Mouse (Mus musculus) ES-Bruce4 (cell line): ENCODE measurements around the gene Notch2. TPM values are rescaled to one million over a fixed set of nuclear protein-coding genes. Genes with fewer than 3 reads are reported as not detected.

Source experiments
- H3K27ac ChIP-seq: 2 replicates; pipeline ENCODE4 v1.5.1; 2012; ENCODE audit warnings: low read length, inconsistent platforms; ENCODE audit not compliant: insufficient read depth
- H3K27me3 ChIP-seq: 2 replicates; pipeline ENCODE4 v1.6.1; 2012; ENCODE audit warnings: mild to moderate bottlenecking, low read length, inconsistent platforms; ENCODE audit not compliant: control insufficient read depth, poor library complexity, insufficient read depth, severe bottlenecking
- H3K36me3 ChIP-seq: 2 replicates; pipeline ENCODE4 v1.6.1; 2012; ENCODE audit warnings: inconsistent platforms, mild to moderate bottlenecking, low read length, moderate library complexity; ENCODE audit not compliant: control insufficient read depth, poor library complexity, insufficient read depth, severe bottlenecking
- H3K4me1 ChIP-seq: one replicate; pipeline ENCODE4 v1.8.1; 2011; ENCODE audit warnings: low read length; ENCODE audit not compliant: control insufficient read depth, insufficient read depth
- H3K4me3 ChIP-seq: 2 replicates; pipeline ENCODE4 v1.5.1; 2011; ENCODE audit warnings: low read depth, mild to moderate bottlenecking, low read length
- H3K9ac ChIP-seq: 2 replicates; pipeline ENCODE4 v1.6.1; 2012; ENCODE audit warnings: low read depth, mild to moderate bottlenecking, inconsistent platforms; ENCODE audit not compliant: poor library complexity, severe bottlenecking
- H3K9me3 ChIP-seq: replicated peaks from 2 replicates; pipeline ENCODE4 v1.6.1; 2012; ENCODE audit warnings: mild to moderate bottlenecking, low read length, inconsistent platforms; ENCODE audit not compliant: control insufficient read depth, poor library complexity, insufficient read depth, severe bottlenecking
- CTCF ChIP-seq: IDR thresholded peaks from one replicate; pipeline ENCODE4 v1.8.1; 2011; ENCODE audit warnings: low read depth, low read length
- EP300 ChIP-seq: IDR thresholded peaks from 2 replicates; pipeline ENCODE4 v1.6.1; 2011; ENCODE audit warnings: low read depth, low read length; ENCODE audit not compliant: insufficient read depth
- POLR2A ChIP-seq: IDR thresholded peaks from one replicate; pipeline ENCODE4 v1.8.1; 2011; ENCODE audit warnings: low read length; ENCODE audit not compliant: insufficient read depth
- polyA plus RNA-seq: library from polyadenylated mRNA; stranded (reverse); fragments of >200 nt; gene quantifications from 2 replicates; pipeline ENCODE4 v1.2.4, GENCODE M21; 2011; ENCODE audit warnings: low read depth; ENCODE audit not compliant: missing spikeins, insufficient read depth, insufficient read length

The Notch2 gene
- polyA plus RNA-seq, 1 experiment: 23.2 TPM

DNA sequence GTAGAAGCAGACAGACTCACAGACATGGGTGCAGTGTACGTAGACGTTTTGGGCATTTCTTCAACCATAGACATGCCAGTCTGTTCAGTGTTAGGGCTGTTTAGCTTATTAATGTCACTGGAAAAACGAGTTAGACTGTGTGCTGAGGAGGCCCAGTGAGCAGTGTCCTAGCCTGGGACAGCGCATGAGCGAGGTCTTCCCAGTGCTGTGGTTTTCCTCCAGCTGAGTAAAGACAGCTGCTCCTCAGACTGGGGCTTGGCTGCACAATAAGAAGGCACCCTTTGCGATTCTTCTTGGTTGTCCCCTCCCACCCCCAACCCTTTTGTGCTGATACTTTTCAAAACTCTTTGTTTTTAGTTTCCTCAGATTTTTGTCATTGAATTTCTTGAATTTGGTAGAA, 22.8 kb downstream of the Notch2 start:
- Histone ChIP-seq H3K36me3 (no peaks in the 10 kb centered on the region), H3K9ac (no peak overlapping the region), H3K4me3 (no peak overlapping the region), H3K9me3 (no peaks in the 10 kb centered on the region), H3K27ac (no peak overlapping the region), H3K27me3 (no peaks in the 10 kb centered on the region), H3K4me1 (no peaks in the 10 kb centered on the region)
- TF ChIP-seq CTCF (no peak), EP300 (no peak)

DNA sequence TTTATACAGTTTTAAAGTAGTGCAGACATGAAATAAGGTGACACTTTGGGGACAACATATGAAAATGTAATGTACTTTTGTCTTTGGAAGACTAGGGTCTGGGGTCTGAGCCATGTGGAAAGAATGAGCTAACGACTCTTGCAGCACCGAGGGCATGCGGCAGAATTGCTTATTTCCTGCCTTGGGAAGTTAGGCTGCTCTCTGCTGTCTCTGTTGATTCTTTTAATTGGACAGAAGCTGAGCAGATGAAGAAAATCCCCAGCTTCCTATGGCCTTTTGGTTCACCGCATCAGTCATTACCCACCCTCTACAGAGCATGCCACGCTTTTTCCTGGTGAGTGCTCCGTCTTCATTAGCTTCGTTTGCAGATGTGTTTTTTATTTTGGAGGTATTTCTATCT, 23.8 kb downstream of the Notch2 start:
- no peak for TF ChIP-seq EP300
- TF ChIP-seq CTCF: no peak
- TF ChIP-seq POLR2A: no peak
- Histone ChIP-seq H3K9me3 (no peaks in the 10 kb centered on the region), H3K36me3 (no peaks in the 10 kb centered on the region), H3K27ac (no peak overlapping the region), H3K27me3 (no peaks in the 10 kb centered on the region), H3K9ac (no peak overlapping the region), H3K4me3 (no peak overlapping the region), H3K4me1 (no peaks in the 10 kb centered on the region)

DNA sequence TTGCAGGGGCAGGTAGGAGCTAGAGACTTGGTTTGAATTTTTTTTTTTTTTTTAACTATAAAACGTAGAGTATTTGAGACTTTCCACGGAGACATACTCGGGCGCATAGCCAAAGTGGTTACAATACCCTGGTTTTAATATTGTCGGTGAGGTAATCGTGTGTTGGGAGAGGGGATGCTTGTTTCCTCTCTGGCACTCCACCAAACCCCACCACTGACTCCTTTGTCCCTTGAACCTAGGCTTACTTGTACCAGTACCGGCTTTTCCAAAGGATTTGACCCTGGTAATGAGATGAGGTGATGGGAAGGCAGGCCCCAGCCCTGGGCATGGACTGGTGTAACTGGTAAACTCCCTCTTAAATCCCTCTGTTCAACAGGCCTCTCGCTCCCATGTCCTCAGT, 25.3 kb downstream of the Notch2 start:
- no peak overlapping the region for H3K4me3 ChIP-seq
- H3K27me3 ChIP-seq: no peaks in the 10 kb centered on the region
- H3K36me3 ChIP-seq: no peaks in the 10 kb centered on the region
- no peaks in the 10 kb centered on the region for H3K9me3 ChIP-seq
- no peak overlapping the region for H3K27ac ChIP-seq
- no peak for TF ChIP-seq CTCF
- peaks cover 1% of the 10 kb centered on the region for H3K4me1 ChIP-seq
- no peak overlapping the region for H3K9ac ChIP-seq

DNA sequence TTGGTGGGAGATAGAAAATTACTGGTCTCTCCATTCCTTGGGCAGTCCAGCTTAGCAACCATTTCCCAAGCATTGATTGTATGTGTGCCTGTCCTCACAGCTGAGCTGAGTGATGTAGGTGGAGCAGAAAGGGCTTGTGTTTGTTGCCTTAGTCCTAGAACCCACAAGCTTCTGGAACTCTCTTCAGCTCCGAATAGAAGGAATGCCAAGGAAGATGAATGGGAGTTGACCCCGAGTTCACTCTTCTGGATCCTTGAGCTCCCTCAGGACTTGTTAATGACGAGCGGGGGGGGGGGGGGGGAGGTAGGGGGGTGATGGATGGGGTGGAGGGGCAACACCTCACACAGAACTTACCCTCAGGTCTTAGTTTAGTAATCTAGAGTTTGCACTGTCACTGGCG, 25.9 kb downstream of the Notch2 start:
- no peak overlapping the region for H3K9ac ChIP-seq

DNA sequence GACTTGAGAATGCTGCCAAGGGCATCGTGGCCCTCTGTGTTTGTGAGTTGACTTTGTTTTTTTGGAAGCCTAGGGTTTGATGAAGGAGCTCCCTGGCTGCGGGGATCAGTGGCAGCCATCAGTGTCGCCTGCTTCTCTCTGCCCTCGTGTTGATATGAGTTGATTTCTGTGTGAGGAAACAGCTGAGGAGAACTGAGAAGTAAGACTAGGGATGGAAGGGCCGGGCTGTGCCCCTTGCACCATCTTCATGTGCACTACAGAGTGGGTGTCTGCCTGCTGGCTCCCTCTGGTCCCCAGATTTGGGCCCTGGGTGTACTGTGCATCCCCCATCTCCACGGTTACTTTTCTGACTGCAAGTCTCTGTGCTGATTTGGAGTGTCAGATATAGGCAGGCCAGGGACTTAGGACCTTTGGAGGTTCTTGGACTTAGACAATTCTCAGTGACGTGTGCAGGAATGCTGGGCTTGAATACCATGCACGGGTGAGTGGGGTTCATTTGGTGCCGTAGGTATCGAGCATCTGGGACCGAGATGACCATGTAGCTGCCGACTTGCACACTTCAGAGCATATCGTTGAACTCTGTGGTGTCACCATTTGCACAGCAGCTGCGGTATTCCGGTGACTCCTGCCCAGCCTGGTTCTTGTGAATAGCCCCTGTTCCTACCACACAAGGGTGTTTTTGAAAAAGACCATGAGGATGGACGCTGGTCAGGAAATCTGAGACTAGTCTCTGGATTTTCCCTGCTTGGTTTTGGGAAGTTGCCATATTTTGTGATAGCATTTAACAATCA, 26.5 kb downstream of the Notch2 start:
- Histone ChIP-seq H3K27me3 (no peaks in the 10 kb centered on the region), H3K9me3 (no peaks in the 10 kb centered on the region), H3K36me3 (no peaks in the 10 kb centered on the region), H3K4me3 (no peak overlapping the region), H3K27ac (no peak overlapping the region), H3K9ac (no peak overlapping the region), H3K4me1 (peaks cover 1% of the 10 kb centered on the region)
- TF ChIP-seq EP300 (no peak), CTCF (no peak), POLR2A (no peak)

More for the DNA sequence above, 25.9 kb downstream of the Notch2 start:
- TF ChIP-seq CTCF (no peak), POLR2A (no peak), EP300 (no peak)
- H3K9me3 ChIP-seq: no peaks in the 10 kb centered on the region
- no peak overlapping the region for H3K27ac ChIP-seq
- H3K4me1 ChIP-seq: peaks cover 1% of the 10 kb centered on the region
- no peaks in the 10 kb centered on the region for H3K27me3 ChIP-seq
- no peak overlapping the region for H3K4me3 ChIP-seq
- no peaks in the 10 kb centered on the region for H3K36me3 ChIP-seq

DNA sequence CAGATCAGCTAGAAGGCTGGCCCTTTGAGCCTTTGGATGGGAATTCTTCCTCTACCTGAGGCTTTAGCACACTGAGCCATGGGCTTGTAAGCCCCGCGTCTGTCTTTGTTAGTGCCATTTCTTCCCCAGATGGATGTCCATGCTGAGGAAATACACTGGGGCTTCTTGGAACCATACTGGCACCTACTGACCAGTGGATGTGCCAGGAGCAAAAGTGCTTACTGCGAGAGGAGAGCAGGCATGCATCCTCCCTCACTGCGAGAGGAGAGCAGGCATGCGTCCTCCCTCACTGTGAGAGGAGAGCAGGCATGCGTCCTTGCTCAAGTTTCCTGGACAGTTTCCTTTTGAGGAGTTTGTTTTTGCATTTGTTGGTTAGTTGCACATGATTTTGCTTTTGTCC, 27.5 kb downstream of the Notch2 start:
- no peaks in the 10 kb centered on the region for H3K27me3 ChIP-seq
- TF ChIP-seq POLR2A (no peak), CTCF (no peak), EP300 (no peak)
- peaks cover 1% of the 10 kb centered on the region for H3K4me1 ChIP-seq
- H3K36me3 ChIP-seq: no peaks in the 10 kb centered on the region
- H3K9me3 ChIP-seq: no peaks in the 10 kb centered on the region
- H3K9ac ChIP-seq: no peak overlapping the region
- no peak overlapping the region for H3K27ac ChIP-seq
- no peak overlapping the region for H3K4me3 ChIP-seq
